Mouse (Mus musculus) left cerebral cortex, postnatal 10 days (tissue): ENCODE data around the gene Duxbl1. TPM values are rescaled to one million over a fixed set of nuclear protein-coding genes. Genes with fewer than 3 reads are reported as not detected.
A peak's percentile ranks its signal among the peaks of the same experiment; 100 is the strongest.
"Not testable (repeated sequence)": the region's sequence is repeated elsewhere in the genome, so short reads cannot be mapped to it uniquely, and the experiment has no call there.

Experiments
- DNase-seq, 2 experiments: peaks; one replicate each; pipeline ENCODE4 v3.0.0; 2021 to 2022; ENCODE audit warnings: low spot score in 2 of 2, mixed read lengths in 1 of 2; ENCODE audit errors: extremely low spot score in 1 of 2
- intact Hi-C: fragments of 180-260 bp; cut with DNase I; formaldehyde crosslinking; loops from one replicate; pipeline ENCODE4 v1.15.1; 2025
- total RNA-seq, 2 experiments: library from RNA; stranded (reverse); gene quantifications; 2 replicates each; pipeline ENCODE4 v1.2.3; 2021

Gene Duxbl1
- under 1 TPM in 1 of 2 experiments, not detected in 1; 0.36 TPM for total RNA-seq

DNA sequence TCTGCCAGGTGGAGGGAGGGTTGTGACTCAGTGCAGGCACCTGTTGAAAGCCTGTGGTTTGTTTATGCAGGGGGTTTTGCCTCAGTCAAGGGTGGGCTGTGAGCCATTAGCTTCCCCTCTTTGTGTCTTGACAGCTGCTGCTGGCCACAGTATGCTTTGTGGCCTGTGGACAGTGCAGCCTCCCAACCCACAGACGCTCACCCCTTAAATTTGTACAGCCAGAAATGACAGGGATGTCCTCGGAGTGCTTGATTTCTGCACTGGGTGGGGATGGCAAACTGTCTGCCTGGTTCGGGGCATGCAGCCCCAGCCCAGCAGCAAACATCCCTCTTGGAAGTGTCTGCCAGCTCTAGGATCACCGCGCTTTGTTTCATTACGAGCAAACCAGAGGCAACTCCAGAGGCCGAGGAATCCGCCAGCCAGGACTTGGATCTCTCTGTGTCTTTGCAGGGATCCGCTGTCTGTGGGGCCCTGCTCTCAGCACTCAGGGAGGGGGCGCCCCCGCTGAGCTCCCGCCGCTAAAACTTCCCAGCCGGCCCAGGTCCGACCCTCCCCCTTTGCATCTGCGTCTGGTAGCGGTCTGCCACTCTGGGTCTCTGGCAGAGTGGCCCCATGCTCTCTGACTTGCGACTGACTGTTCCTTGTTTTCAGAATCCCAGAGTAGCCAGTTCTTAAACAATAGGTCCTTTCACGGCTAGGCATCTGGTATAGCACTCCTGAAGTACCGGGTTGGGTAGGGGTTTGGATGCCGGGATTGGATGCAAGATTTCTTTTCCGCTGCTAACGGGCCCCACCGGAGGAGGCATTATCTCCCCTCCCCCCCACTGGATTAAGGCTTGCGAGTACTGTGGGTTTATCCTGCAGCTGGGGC lies at the start of gene Duxbl1:
Gene Duxbl1, plus strand, starts transcription at position 207 of the 871 bp plus-strand sequence.
- intact Hi-C loops, DNase-seq: not testable (repeated sequence)

DNA sequence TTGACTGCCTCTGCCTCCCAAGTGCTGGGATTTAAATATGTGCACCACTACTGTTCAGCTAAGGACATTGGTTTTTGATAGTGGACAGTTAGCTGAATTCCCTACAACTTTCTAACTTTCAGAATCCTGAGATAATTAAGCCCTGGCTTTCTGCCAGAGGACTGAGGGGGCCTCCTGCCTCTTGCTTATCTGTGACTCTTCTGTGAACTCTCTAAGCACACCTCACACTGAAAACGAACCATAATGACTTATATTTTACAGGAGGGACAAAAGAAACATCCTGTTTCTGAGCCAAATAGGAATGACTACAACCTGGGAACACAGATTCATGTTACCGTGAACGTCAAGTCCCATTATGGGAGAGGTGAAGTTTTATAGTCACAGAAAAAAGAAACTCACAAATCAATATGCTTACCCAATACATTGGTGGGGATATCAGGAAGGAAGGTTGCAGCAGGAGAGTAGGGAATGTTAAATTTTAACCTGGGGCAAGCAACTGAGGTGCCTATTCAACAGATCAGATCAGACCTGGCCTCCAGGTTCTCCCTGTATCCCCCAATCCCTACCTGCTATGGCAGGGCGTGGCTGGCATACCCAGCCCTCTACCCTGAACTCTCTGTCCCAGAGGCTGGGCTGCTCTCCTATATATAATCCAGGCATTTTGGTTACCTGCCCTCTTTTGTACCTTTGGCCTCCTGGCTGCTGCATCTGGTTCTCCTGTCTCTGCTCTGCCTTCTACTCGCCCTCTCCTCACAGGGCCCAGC lies 41.3 kb upstream of the Duxbl1 start:
- DNase-seq, intact Hi-C loops: not testable (repeated sequence)

DNA sequence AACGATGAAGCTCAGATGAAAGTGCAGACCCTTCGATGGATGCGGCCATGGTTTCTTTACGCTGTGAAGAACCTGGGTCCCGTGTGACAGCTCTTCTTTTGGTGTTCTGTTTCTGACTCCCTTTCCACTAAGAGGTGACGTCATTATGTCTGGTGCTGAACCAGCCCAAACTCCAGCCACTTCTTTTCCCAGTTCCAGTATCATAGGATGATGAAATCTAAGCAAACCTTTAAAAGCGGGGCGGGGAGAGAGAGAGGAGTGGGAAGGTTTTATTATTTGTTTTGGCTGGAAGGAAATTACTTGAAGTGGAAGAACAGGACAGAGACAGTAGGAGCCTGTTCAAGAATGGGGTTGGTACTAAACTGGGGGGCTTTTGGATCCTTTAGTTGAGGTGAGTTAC lies 40.4 kb upstream of the Duxbl1 start, which contains the start of gene Cphx1:
Gene Cphx1, plus strand, starts transcription at position 301 of the 400 bp plus-strand sequence.
- intact Hi-C loops, DNase-seq: not testable (repeated sequence)

DNA sequence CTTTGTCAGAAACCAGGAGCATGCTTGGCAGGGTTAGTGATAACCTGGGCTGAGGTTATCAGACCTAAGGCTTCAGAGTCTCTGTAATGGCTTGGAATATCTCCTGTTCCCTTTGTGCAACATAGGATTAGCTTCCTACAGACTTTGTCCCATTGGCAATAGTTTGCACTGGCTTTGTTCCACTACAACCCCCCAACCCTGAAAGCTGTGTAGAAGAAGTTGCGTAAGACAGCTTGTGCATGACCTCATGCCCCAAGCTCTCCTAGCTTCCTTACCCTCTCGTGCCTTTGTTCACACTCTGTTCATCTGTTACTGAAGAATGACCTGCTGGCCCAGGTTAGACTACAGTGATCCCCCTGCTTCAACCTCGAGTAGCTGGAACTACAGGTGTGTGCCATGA lies 20.5 kb upstream of the Duxbl1 start:
- DNase-seq, intact Hi-C loops: not testable (repeated sequence)

DNA sequence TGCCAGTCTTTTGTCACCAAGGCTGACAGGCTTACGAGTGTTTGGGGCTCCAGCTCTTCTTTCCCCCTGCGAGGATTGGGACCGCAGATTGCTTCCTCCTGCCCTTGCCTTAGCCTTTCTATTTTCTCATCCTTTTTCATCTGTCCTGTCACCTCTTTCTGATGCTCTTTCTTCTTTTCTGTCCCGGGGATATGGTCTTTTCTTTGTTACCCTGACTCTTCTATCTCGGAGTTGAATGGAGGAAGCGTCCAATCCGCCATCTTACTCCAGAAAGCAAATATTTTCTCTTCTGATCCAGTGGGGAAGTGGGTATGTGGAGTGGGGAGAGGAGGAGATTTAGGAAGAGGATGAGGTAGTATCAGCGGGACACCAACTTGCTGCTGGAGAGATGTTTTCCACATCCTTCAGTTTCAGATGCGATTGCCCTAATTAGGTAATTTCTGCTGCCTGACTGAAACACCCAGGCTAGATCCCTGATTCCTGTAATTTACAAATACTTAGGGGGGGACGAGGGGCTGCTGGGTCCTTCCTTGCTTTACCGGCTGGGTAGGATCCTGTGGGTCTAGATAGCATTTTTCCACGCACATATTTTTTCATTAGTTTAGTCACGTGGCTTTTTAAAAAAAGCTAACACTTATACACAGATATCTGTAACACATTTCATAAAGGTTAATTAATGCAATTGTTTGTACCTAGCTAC lies 1.0 kb downstream of the Duxbl1 start:
- intact Hi-C loops: not testable (repeated sequence)

DNA sequence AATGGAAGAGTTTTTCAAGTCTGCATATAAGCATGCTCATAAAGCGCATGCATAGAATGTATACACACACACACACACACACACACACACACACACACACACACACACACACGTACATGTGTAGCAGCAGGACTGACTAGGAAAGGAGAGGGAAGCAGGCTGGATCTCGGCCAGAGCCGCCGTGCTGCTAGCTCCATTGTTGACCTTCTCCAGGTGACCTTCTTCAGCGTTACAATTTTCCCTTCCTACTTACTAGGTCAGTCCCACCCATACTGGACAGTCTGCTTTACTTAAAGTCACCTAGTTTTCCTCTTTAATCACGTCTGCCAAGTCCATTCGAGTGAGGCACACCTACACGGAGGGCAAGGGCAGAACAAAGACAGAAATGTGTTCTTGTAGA lies 3.5 kb downstream of the Duxbl1 start:
- DNase-seq: peak in 1 of 2 experiments; percentile 20
- intact Hi-C loops: not testable (repeated sequence)

More for the DNA sequence above, 1.0 kb downstream of the Duxbl1 start:
- peak in 1 of 2 experiments; percentile 4 for DNase-seq

DNA sequence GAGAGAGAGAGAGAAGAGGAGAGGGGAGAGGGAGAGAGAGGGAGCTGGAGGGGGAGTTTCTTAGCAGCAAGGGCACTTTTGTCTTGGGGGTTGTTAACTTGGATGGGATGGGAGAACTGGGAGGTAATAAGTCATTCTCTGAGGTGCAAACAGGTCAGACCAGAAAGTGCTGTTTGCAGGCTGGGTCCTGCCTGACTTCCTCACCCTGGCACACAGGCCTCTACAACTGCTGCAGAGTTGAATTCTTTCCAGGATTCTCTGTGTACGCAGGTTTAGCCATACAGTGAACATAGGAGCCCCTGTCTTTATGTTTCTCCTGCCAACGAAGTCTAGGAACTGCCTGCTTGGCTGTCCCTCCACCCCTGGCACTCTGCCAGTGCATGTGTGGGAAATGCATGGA lies 29.1 kb downstream of the Duxbl1 start:
- intact Hi-C loops, DNase-seq: not testable (repeated sequence)

DNA sequence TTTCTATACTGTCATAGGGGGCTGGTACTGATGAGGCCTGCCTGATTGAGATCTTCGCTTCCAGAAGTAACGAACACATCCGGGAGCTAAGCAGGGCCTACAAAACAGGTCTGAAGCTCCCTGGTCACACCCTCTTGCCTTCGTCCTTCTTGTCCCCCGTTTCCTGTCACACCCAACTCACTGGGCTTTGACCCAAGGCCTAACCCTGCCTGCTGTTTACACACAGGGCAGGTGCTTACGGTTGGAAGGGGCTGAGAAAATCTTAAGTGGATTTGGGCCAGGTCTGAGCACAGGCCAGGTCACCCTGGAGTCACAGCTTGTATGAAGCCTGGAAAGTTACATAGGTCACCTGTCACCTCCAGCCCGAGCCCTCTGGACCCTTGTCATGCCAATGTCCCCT lies 38.0 kb downstream of the Duxbl1 start:
- intact Hi-C loops, DNase-seq: not testable (repeated sequence)

DNA sequence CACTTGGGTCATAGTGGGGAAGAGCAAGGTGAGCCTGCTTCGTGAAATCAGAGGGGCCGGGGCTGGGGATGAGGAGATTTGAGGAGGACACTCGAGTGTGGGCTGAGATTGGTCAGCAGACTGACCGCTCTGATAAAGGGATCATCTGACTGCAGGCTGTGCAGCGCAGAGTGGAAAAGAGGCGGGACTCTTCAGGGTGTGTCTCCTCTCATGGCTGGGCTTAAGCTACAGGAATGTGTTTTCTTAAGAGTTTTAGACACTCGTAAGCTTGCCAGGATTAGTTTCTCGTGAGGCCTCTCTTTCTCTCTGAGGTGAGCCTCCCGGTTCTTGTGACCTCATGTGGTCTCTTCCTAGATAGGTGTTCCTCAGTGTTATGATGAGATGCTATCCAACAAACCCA lies 43.2 kb downstream of the Duxbl1 start:
- DNase-seq, intact Hi-C loops: not testable (repeated sequence)

DNA sequence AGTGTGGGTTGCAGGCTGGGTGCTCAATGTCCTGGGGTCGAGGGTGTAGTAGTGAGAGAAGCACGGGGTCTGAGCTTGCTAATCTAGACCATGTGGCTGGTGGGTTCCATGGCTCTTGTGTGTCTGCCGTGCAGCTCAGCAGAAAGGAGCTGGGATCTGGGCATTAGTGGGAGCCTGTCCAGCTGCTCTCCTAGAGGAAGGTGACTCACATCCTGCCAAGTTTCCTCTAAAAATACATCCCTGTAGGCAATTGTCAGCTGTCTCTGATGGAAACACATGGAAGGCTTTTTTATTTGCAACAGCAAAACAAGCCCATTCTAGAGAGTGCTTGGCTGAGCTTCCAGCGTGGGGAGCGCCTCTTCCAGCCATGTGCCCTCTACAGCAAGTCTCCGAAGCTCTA lies 44.5 kb downstream of the Duxbl1 start:
- intact Hi-C loops, DNase-seq: not testable (repeated sequence)

DNA sequence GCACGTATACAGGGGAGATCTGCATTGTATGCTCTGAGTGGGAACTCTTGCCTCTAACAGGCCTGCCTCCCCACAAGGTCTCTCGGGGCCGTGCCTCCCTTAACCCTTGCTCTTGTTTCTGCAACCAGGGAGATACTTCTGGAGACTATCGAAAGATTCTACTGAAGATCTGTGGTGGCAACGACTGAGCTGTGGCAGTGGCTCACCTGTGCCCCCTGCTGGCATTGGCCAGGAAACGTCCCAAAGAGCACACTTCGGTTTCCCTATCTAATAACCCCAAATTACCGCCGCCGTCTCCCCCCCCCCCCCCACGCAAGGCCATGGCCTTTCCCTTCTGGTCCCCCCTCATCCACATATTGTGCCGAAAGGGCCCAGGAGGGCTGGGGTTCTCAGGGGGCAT lies 47.3 kb downstream of the Duxbl1 start:
- intact Hi-C loops, DNase-seq: not testable (repeated sequence)

DNA sequence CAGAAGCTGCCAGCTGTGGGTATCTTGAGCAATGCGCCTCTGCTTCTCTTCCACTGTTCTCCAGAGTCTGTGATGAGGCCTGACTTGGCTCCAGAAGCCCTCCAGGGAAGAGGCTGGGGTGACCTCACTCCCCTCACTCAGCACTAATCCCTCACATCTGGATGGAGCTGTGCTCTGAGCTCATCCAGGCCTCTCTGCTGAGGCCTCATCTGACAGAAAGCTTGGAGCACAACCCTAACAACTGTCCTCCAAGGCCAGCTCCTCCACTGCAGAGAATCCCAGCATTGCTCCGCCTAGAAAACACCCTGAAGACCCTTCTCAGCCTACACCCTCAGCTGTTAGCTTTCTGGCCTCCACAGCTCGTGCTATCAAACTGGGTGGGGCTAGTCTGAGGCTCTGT lies 56.0 kb downstream of the Duxbl1 start:
- DNase-seq, intact Hi-C loops: not testable (repeated sequence)

DNA sequence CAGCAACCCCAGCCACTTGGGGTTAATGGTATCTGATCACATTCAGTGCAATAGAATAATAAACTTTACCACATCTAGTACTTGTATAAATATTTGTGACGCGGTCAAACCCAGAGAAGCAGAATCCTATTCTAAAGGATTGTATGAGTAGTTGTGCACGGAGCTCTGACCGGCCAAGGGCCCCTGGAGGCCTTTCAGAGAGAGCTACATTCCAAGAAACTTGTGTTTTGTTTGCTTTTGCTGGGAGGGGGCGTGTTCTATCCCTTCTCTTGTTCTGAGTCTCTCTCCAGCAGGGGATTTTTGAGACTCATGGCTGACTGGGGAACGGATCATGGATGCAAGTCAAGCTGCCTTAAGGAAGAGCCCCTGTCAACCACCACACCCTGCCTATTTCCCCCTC lies 57.1 kb downstream of the Duxbl1 start:
- DNase-seq, intact Hi-C loops: not testable (repeated sequence)

Other genes with a start within 250 kb of the Duxbl1 start
- gene Zcchc24, start 209.5 kb upstream of the Duxbl1 start, total RNA-seq: 10 to 100 TPM; 34.9 to 41.8 TPM
- 10 to 100 TPM in 1 of 2 experiments, 1 to 10 TPM in 1; 9.3 to 11.0 TPM for gene Anxa11, start 136.4 kb upstream of the Duxbl1 start, total RNA-seq
- gene Plac9a, start 75.5 kb upstream of the Duxbl1 start, total RNA-seq: 1 to 10 TPM in 1 of 2 experiments, not detected in 1; 1.4 TPM
- gene Tmem254a, start 50.9 kb upstream of the Duxbl1 start, total RNA-seq: 10 to 100 TPM; 19.3 to 19.6 TPM
- not detected for gene Cphx1, start 40.3 kb upstream of the Duxbl1 start, total RNA-seq
- gene Gm9780, start 64.1 kb downstream of the Duxbl1 start, total RNA-seq: 1 to 10 TPM; 1.2 to 3.3 TPM
- gene Tmem254c, start 88.8 kb downstream of the Duxbl1 start, total RNA-seq: 10 to 100 TPM; 54.7 to 62.9 TPM
- gene Cphx2, start 102.9 kb downstream of the Duxbl1 start, total RNA-seq: not detected
- not detected for gene Cphx3, start 103.7 kb downstream of the Duxbl1 start, total RNA-seq
- under 1 TPM; 0.26 to 0.67 TPM for gene Duxbl2, start 139.8 kb downstream of the Duxbl1 start, total RNA-seq
- gene Plac9b, start 203.9 kb downstream of the Duxbl1 start, total RNA-seq: 10 to 100 TPM; 14.5 to 20.4 TPM
- gene Tmem254b, start 228.5 kb downstream of the Duxbl1 start, total RNA-seq: 10 to 100 TPM; 32.4 to 36.6 TPM